Mouse (Mus musculus): Measurements from ENCODE around the gene Casz1. TPM values are rescaled to one million over a fixed set of nuclear protein-coding genes. Genes with fewer than 3 reads are reported as not detected.

Gene Casz1
- polyA plus RNA-seq, 1 experiment from 2014 or later = 16.1 TPM

DNA sequence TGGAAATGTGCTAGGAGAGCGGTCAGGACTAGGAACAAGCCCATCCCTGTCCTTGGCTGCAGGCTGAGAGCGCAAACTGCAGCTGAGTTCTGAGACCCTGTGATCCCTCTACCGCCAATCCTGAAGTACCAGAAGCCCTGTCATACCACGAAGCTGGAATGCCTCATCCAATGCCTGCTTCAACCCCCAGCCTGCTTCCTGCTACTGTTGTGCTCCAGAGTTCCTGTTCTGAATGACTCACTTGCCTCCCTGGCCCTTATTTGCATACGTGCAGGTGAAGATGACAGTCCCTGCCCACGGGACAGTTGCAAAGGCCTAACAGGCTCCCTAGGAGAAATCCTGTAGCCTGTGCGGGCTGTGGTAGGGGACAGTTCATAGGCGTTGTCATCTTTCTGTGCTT is 13.3 kb upstream of the Casz1 start:
- Histone ChIP-seq H3K27me3 (ENCODE audit: control insufficient read depth, insufficient read depth, low read length) (no peaks in the 10 kb centered on the region), H3K27ac (ENCODE audit: low read depth, low read length) (no peak overlapping the region), H3K9ac (replicated peaks; ENCODE audit: low read depth, low read length) (no peak overlapping the region), H3K4me1 (ENCODE audit: control insufficient read depth, insufficient read depth, low read length) (no peaks in the 10 kb centered on the region; the same call in 1 of the 2 replicates), H3K4me3 (ENCODE audit: low read depth, low read length) (no peak overlapping the region), H3K9me3 (ENCODE audit: control insufficient read depth, low read length) (no peaks in the 10 kb centered on the region), H3K4me2 (ENCODE audit: low read depth, low read length) (no peak overlapping the region), H3K36me3 (ENCODE audit: control insufficient read depth, insufficient read depth, low read length) (no peaks in the 10 kb centered on the region)
- no peak for ATAC-seq (ENCODE audit: low read depth)
- 83% methylated on average over 8 of the region's 8 CpGs for WGBS

- no peak for ATAC-seq (ENCODE audit: low read depth)
- 46% methylated on average over 4 of the region's 4 CpGs for WGBS
Observed at GRCm38 (mm10) chr4:148795038-148795437, 9.2 kb upstream of the Casz1 start.

GRCm38 (mm10) chr4:148797475-148798324 is 6.5 kb upstream of the Casz1 start:
- Histone ChIP-seq H3K36me3 (ENCODE audit: control insufficient read depth, insufficient read depth, low read length) (no peaks in the 10 kb centered on the region), H3K27me3 (ENCODE audit: control insufficient read depth, insufficient read depth, low read length) (no peaks in the 10 kb centered on the region; the same call in 1 of the 2 replicates), H3K4me2 (ENCODE audit: low read depth, low read length) (no peak overlapping the region), H3K4me1 (ENCODE audit: control insufficient read depth, insufficient read depth, low read length) (no peaks in the 10 kb centered on the region; the same call in 1 of the 2 replicates), H3K9me3 (ENCODE audit: control insufficient read depth, low read length) (no peaks in the 10 kb centered on the region), H3K9ac (replicated peaks; ENCODE audit: low read depth, low read length) (no peak overlapping the region), H3K27ac (ENCODE audit: low read depth, low read length) (no peak overlapping the region), H3K4me3 (ENCODE audit: low read depth, low read length) (no peak overlapping the region)
- no peak for ATAC-seq (ENCODE audit: low read depth)
- WGBS = 84% methylated on average over 12 of the region's 12 CpGs

More at GRCm38 (mm10) chr4:148795038-148795437, 9.2 kb upstream of the Casz1 start:
- Histone ChIP-seq H3K4me1 (ENCODE audit: control insufficient read depth, insufficient read depth, low read length) (no peaks in the 10 kb centered on the region; the same call in 1 of the 2 replicates), H3K27me3 (ENCODE audit: control insufficient read depth, insufficient read depth, low read length) (no peaks in the 10 kb centered on the region), H3K27ac (ENCODE audit: low read depth, low read length) (no peak overlapping the region), H3K4me2 (ENCODE audit: low read depth, low read length) (no peak overlapping the region), H3K9ac (replicated peaks; ENCODE audit: low read depth, low read length) (no peak overlapping the region), H3K4me3 (ENCODE audit: low read depth, low read length) (no peak overlapping the region), H3K9me3 (ENCODE audit: control insufficient read depth, low read length) (no peaks in the 10 kb centered on the region), H3K36me3 (ENCODE audit: control insufficient read depth, insufficient read depth, low read length) (no peaks in the 10 kb centered on the region)

DNA sequence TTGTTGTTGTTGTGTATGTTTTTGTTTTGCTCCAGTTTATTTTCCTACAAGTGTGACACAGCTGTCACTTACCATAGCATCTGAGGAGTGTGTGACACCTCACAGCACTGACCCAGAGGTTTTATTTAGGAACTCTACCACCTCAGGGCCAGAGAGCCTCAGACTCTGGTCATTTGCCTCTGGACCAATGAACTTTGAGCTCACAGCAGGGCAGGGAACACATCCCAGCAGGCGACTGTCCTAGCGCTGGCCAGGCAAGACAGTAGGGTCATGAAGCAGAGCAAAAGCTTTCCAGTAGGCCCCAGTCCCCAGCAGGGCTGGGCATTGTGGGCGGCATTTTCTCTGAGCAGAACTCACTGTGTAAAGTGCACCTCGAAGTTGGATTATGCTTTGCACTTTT is 1.2 kb upstream of the Casz1 start:
- Histone ChIP-seq H3K27me3 (ENCODE audit: control insufficient read depth, insufficient read depth, low read length) (peaks cover 11% of the 10 kb centered on the region), H3K9ac (replicated peaks; ENCODE audit: low read depth, low read length) (no peak overlapping the region), H3K36me3 (ENCODE audit: control insufficient read depth, insufficient read depth, low read length) (no peaks in the 10 kb centered on the region), H3K4me3 (ENCODE audit: low read depth, low read length) (no peak overlapping the region), H3K4me2 (ENCODE audit: low read depth, low read length) (no peak overlapping the region; the same call in 1 of the 2 replicates), H3K4me1 (ENCODE audit: control insufficient read depth, insufficient read depth, low read length) (peaks cover 24% of the 10 kb centered on the region), H3K9me3 (ENCODE audit: control insufficient read depth, low read length) (no peaks in the 10 kb centered on the region), H3K27ac (ENCODE audit: low read depth, low read length) (no peak overlapping the region)
- WGBS = 14% methylated on average over 4 of the region's 4 CpGs
- no peak for ATAC-seq (ENCODE audit: low read depth)

- Histone ChIP-seq H3K27ac (ENCODE audit: low read depth, low read length) (no peak overlapping the region), H3K4me3 (ENCODE audit: low read depth, low read length) (peak overlapping the region; percentile 48), H3K9me3 (ENCODE audit: control insufficient read depth, low read length) (no peaks in the 10 kb centered on the region), H3K36me3 (ENCODE audit: control insufficient read depth, insufficient read depth, low read length) (no peaks in the 10 kb centered on the region), H3K9ac (replicated peaks; ENCODE audit: low read depth, low read length) (no peak overlapping the region), H3K4me1 (ENCODE audit: control insufficient read depth, insufficient read depth, low read length) (peaks cover 24% of the 10 kb centered on the region), H3K27me3 (ENCODE audit: control insufficient read depth, insufficient read depth, low read length) (peaks cover 11% of the 10 kb centered on the region), H3K4me2 (ENCODE audit: low read depth, low read length) (peak overlapping the region; percentile 68)
- no peak for ATAC-seq (ENCODE audit: low read depth)
- WGBS = 5% methylated on average over 10 of the region's 10 CpGs
Observed at GRCm38 (mm10) chr4:148803636-148804035, 593 bp upstream of the Casz1 start.

DNA sequence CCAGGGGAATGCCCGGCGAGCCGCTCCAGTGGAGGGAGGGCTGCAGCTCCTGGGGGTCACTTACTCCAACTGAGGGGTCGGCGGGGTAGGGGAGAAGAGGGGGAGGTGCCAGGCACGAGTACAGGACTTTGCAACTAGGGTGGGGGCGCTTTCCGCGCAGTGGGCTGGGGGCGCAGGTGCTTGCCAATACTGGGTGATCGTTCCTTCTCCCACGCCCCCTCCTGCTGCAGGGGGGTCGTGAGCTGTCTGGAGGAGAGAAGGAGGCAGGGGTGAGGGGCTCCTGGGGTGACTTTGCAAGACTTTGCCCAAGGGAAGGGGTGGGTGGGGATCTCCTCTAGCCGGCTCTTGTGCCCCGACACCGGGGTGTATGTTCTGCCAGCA is 541 bp downstream of the Casz1 start:
- H3K36me3 ChIP-seq (ENCODE audit: control insufficient read depth, insufficient read depth, low read length) = no peaks in the 10 kb centered on the region
- H3K27ac ChIP-seq (ENCODE audit: low read depth, low read length) = peak overlapping the region; percentile 28
- peak overlapping the region; percentile 68 for H3K4me2 ChIP-seq (ENCODE audit: low read depth, low read length)
- peaks cover 24% of the 10 kb centered on the region for H3K4me1 ChIP-seq (ENCODE audit: control insufficient read depth, insufficient read depth, low read length)
- peak overlapping the region; percentile 48 for H3K4me3 ChIP-seq (ENCODE audit: low read depth, low read length)
- ATAC-seq (ENCODE audit: low read depth) = 0 out of 2 replicates have a peak, but pooled peaks have one; percentile 7
- H3K9ac ChIP-seq (replicated peaks; ENCODE audit: low read depth, low read length) = peak overlapping the region; percentile 57
- peaks cover 11% of the 10 kb centered on the region for H3K27me3 ChIP-seq (ENCODE audit: control insufficient read depth, insufficient read depth, low read length)
- no peaks in the 10 kb centered on the region for H3K9me3 ChIP-seq (ENCODE audit: control insufficient read depth, low read length)
- under 1% methylated on average over 15 of the region's 16 CpGs for WGBS

DNA sequence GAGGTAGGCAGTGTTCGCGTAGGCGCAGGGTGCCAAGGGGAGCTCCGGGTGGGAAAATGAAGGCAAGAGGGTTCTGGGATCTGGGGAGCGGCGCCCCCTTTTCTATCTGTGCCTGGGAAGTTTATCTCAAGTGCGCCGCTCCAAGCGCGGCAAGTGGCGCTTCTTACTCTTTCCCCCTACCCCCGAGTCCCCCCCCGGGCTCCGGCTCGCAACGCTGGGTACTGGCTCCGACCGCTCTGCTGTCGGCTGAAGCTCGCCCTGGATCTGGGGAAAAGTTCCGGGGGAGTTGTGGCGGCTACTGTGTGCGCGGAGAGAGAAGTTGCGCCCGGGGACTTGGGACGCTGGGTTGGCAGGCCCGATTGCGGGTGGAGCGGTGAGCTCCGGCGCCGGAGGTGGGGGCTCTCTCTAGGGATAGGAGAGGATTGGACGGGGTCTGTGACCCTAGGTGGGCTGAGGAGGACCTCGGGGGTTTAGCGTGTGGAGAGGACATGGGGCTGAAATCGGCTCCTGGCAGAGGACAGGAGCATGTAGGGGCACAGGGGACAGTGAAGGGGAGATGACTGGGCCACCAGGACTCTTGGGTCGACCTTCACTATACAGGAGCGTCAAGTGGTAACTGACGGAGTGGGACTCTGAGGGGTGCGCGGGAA is 1.1 kb downstream of the Casz1 start:
- peaks cover 26% of the 10 kb centered on the region for H3K4me1 ChIP-seq (ENCODE audit: control insufficient read depth, insufficient read depth, low read length)
- no peaks in the 10 kb centered on the region for H3K9me3 ChIP-seq (ENCODE audit: control insufficient read depth, low read length)
- no peaks in the 10 kb centered on the region for H3K36me3 ChIP-seq (ENCODE audit: control insufficient read depth, insufficient read depth, low read length)
- H3K4me2 ChIP-seq (ENCODE audit: low read depth, low read length) = peak overlapping the region; percentile 68
- peaks cover 11% of the 10 kb centered on the region for H3K27me3 ChIP-seq (ENCODE audit: control insufficient read depth, insufficient read depth, low read length)
- H3K9ac ChIP-seq (replicated peaks; ENCODE audit: low read depth, low read length) = peak overlapping the region; percentile 57
- ATAC-seq (ENCODE audit: low read depth) = no peak
- peak overlapping the region; percentile 28 for H3K27ac ChIP-seq (ENCODE audit: low read depth, low read length)
- H3K4me3 ChIP-seq (ENCODE audit: low read depth, low read length) = peak overlapping the region; percentile 48
- WGBS = under 1% methylated on average over 42 of the region's 42 CpGs

- Histone ChIP-seq H3K9me3 (ENCODE audit: control insufficient read depth, low read length) (no peaks in the 10 kb centered on the region), H3K4me1 (ENCODE audit: control insufficient read depth, insufficient read depth, low read length) (peaks cover 33% of the 10 kb centered on the region), H3K4me3 (ENCODE audit: low read depth, low read length) (peak overlapping the region; percentile 48), H3K9ac (replicated peaks; ENCODE audit: low read depth, low read length) (peak overlapping the region; percentile 57), H3K27ac (ENCODE audit: low read depth, low read length) (peak overlapping the region; percentile 70; the same call in 1 of the 2 replicates), H3K36me3 (ENCODE audit: control insufficient read depth, insufficient read depth, low read length) (no peaks in the 10 kb centered on the region), H3K4me2 (ENCODE audit: low read depth, low read length) (peak overlapping the region; percentile 68), H3K27me3 (ENCODE audit: control insufficient read depth, insufficient read depth, low read length) (peaks cover 14% of the 10 kb centered on the region)
- under 1% methylated on average over 64 of the region's 64 CpGs for WGBS
- no peak for ATAC-seq (ENCODE audit: low read depth)
Observed at GRCm38 (mm10) chr4:148805811-148806747, 1.9 kb downstream of the Casz1 start.
